Mouse (Mus musculus) spleen, adult 2 months (tissue): ENCODE data around the gene Tns2. TPM values are rescaled to one million over a fixed set of nuclear protein-coding genes. Genes with fewer than 3 reads are reported as not detected.
"Not testable (repeated sequence)": the region's sequence is repeated elsewhere in the genome, so short reads cannot be mapped to it uniquely, and the experiment has no call there.

Experiments
- DNase-seq, 2 experiments: peaks; one replicate each; pipeline versions ENCODE4 v3.0.0 to v3.0.0-alpha.2; 2012 to 2021; ENCODE audit warnings: low spot score in 2 of 2, low read depth in 1 of 2
- H3K27ac ChIP-seq: fragments of 200-500 bp; 2 replicates; pipeline ENCODE4 v1.5.1; 2012; ENCODE audit warnings: low read length, inconsistent platforms; ENCODE audit not compliant: insufficient read depth
- H3K27me3 ChIP-seq: fragments of 200-500 bp; 2 replicates; pipeline ENCODE4 v1.6.1; 2012; ENCODE audit warnings: mild to moderate bottlenecking, moderate library complexity, low read length, inconsistent platforms; ENCODE audit not compliant: control insufficient read depth, insufficient read depth
- H3K36me3 ChIP-seq: fragments of 200-500 bp; 2 replicates; pipeline ENCODE4 v1.6.1; 2012; ENCODE audit warnings: mild to moderate bottlenecking, low read length, inconsistent platforms; ENCODE audit not compliant: control insufficient read depth, insufficient read depth
- H3K4me1 ChIP-seq: fragments of 200-500 bp; 2 replicates; pipeline ENCODE4 v1.6.1; 2011; ENCODE audit warnings: inconsistent platforms; ENCODE audit not compliant: control insufficient read depth, insufficient read depth, insufficient read length
- H3K4me3 ChIP-seq: fragments of 200-500 bp; 2 replicates; pipeline ENCODE4 v1.5.1; 2011; ENCODE audit warnings: mild to moderate bottlenecking, inconsistent platforms; ENCODE audit not compliant: insufficient read depth, insufficient read length; ENCODE audit errors: extremely low read depth
- CTCF ChIP-seq: fragments of 200-500 bp; IDR thresholded peaks from 2 replicates; pipeline ENCODE4 v1.5.1; 2011; ENCODE audit warnings: mild to moderate bottlenecking, inconsistent platforms; ENCODE audit not compliant: insufficient read depth, insufficient read length, insufficient replicate concordance; ENCODE audit errors: extremely low read depth
- POLR2A ChIP-seq: fragments of 200-500 bp; IDR thresholded peaks from 2 replicates; pipeline ENCODE4 v1.6.1; 2011; ENCODE audit warnings: low read depth, low read length, inconsistent platforms
- WGBS: fragments of 180-500 bp; shearing (Covaris S2); methylation state at CpG from one replicate; pipeline ENCODE4 v1.1.7; 2018; 5-methylcytosine and 5-hydroxymethylcytosine counted together
- polyA plus RNA-seq: library from polyadenylated mRNA; depleted of rRNA; stranded (reverse); fragments of >200 nt; gene quantifications from 2 replicates; pipeline ENCODE4 v1.2.3, GENCODE M21; 2012

The Tns2 gene
- polyA plus RNA-seq, 1 experiment: 44.5 TPM

GRCm38 (mm10) chr15:102147674-102148402 lies 47.6 kb downstream of the Tns2 start:
- no peak for DNase-seq
- TF ChIP-seq POLR2A (no peak), CTCF (no peak)
- Histone ChIP-seq H3K4me1 (no peaks in the 10 kb centered on the region), H3K36me3 (no peaks in the 10 kb centered on the region), H3K27ac (no peak overlapping the region), H3K27me3 (no peaks in the 10 kb centered on the region; the same call in 1 of the 2 replicates), H3K4me3 (no peak overlapping the region)
- WGBS: 49% methylated on average over 16 of the region's 16 CpGs

GRCm38 (mm10) chr15:102149561-102149960 lies 49.3 kb downstream of the Tns2 start:
- TF ChIP-seq POLR2A (no peak), CTCF (no peak)
- 93% methylated on average over 4 of the region's 4 CpGs for WGBS
- no peaks in the 10 kb centered on the region for H3K4me1 ChIP-seq
- no peaks in the 10 kb centered on the region; the same call in 1 of the 2 replicates for H3K27me3 ChIP-seq
- H3K27ac ChIP-seq: no peak overlapping the region
- no peaks in the 10 kb centered on the region for H3K36me3 ChIP-seq
- DNase-seq: no peak
- no peak overlapping the region for H3K4me3 ChIP-seq

GRCm38 (mm10) chr15:102150301-102151135 lies 50.3 kb downstream of the Tns2 start, which contains the start of gene Soat2:
Gene Soat2, plus strand, starts transcription at chr15:102150526.
- Histone ChIP-seq H3K27me3 (no peaks in the 10 kb centered on the region), H3K4me3 (peak within 1 kb of the TSS; percentile 33; the same call in 1 of the 2 replicates), H3K4me1 (no peaks in the 10 kb centered on the region), H3K27ac (peak within 1 kb of the TSS; percentile 72), H3K36me3 (no peaks in the 10 kb centered on the region)
- DNase-seq: no peak
- WGBS: 24% methylated on average over 20 of the region's 20 CpGs
- TF ChIP-seq POLR2A (no peak), CTCF (no peak)

GRCm38 (mm10) chr15:102152646-102153045 lies 52.4 kb downstream of the Tns2 start:
- Histone ChIP-seq H3K4me1 (no peaks in the 10 kb centered on the region), H3K36me3 (no peaks in the 10 kb centered on the region), H3K4me3 (no peak overlapping the region), H3K27ac (no peak overlapping the region), H3K27me3 (no peaks in the 10 kb centered on the region)
- 68% methylated on average over 4 of the region's 4 CpGs for WGBS
- DNase-seq: no peak
- TF ChIP-seq POLR2A (no peak), CTCF (no peak)

GRCm38 (mm10) chr15:102155006-102155405 lies 54.8 kb downstream of the Tns2 start:
- not testable (repeated sequence) for DNase-seq, H3K4me3 ChIP-seq, H3K36me3 ChIP-seq, H3K4me1 ChIP-seq, H3K27ac ChIP-seq, H3K27me3 ChIP-seq
- WGBS: 93% methylated on average over 6 of the region's 6 CpGs

GRCm38 (mm10) chr15:102156836-102157235 lies 56.6 kb downstream of the Tns2 start:
- H3K27me3 ChIP-seq: no peaks in the 10 kb centered on the region
- no peak for DNase-seq
- WGBS: 91% methylated on average over 20 of the region's 20 CpGs
- H3K27ac ChIP-seq: no peak overlapping the region
- TF ChIP-seq POLR2A: no peak
- TF ChIP-seq CTCF: no peak
- H3K4me3 ChIP-seq: no peak overlapping the region
- H3K4me1 ChIP-seq: no peaks in the 10 kb centered on the region
- no peaks in the 10 kb centered on the region for H3K36me3 ChIP-seq
